Mouse (Mus musculus): ENCODE data around the gene Osbpl7.

Osbpl7 gene

GRCm38 (mm10) chr11:97082977-97083376, 32.5 kb downstream of the Osbpl7 start:
- no peak for DNase-seq (ENCODE audit: low spot score in 2 of 2)

- no peak for DNase-seq (ENCODE audit: low spot score in 2 of 2)
Observed at GRCm38 (mm10) chr11:97083401-97084140, 33.1 kb downstream of the Osbpl7 start.

DNA sequence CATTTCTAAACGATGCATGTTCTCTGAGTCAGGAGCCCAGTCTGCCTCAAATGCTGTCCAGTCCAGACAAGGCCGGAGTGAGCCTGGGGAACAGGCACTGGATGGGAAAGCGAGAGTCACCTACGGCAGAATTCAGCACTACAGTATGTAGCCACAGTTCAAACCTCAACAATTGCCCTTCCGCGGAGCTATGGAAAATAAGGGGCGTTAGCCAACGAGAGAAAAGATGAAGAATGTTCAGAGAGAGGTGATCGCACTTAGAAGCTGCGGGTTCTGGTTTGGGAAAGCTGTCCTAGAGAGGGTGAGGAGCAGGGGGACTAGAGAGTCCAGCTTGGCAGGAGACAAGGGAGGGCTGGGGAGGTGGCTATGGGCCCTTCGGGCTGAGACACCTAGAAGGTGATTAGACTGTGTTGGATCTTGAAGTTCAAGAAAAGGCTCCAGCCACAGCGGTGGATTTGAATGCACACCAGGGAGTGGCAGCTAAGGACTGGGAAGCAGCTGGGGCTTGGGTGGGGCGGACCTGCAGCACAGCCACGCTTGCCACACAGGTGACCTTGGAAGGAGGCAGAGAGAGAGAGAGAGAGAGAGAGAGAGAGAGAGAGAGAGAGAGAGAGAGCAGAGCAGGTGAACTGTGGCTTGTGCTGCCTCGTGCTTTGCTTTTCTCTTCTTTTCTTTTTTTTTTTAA, 34.5 kb downstream of the Osbpl7 start:
- no peak for DNase-seq (ENCODE audit: low spot score in 2 of 2)

- no peak for DNase-seq (ENCODE audit: low spot score in 2 of 2)
Observed at GRCm38 (mm10) chr11:97086365-97086764, 35.9 kb downstream of the Osbpl7 start.

GRCm38 (mm10) chr11:97094600-97094999, 44.2 kb downstream of the Osbpl7 start:
- DNase-seq (ENCODE audit: low spot score in 2 of 2): no peak

- no peak for DNase-seq (ENCODE audit: low spot score in 2 of 2)
Observed at GRCm38 (mm10) chr11:97098791-97099190, 48.4 kb downstream of the Osbpl7 start.

DNA sequence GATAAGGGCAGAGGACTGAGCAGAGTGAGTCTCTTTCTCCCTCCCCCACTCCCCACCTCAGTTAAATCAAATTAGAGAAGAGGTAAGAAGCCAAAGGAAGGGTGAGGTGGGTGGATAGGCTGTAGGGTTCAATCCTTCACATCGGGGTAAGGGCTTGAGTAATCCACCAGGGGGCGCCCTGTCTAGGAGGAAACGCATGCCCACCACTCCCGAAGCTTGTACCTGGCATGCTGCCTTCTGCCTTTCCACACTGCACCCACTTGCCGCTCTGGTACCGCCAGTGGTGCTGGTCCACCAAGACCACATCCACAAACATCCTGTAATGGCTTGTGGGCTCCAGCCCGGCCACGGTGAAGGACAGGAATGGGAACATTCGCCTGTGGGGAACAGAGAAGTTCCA, 51.3 kb downstream of the Osbpl7 start:
- DNase-seq (ENCODE audit: low spot score in 2 of 2): peak in 1 of 2 experiments; percentile 76

GRCm38 (mm10) chr11:97103163-97104090, 53.0 kb downstream of the Osbpl7 start:
- DNase-seq (ENCODE audit: low spot score in 2 of 2): no peak

- DNase-seq (ENCODE audit: low spot score in 2 of 2): no peak
Observed at GRCm38 (mm10) chr11:97104091-97104483, 53.7 kb downstream of the Osbpl7 start.

GRCm38 (mm10) chr11:97108976-97109375, 58.5 kb downstream of the Osbpl7 start:
- DNase-seq (ENCODE audit: low spot score in 2 of 2): no peak

DNA sequence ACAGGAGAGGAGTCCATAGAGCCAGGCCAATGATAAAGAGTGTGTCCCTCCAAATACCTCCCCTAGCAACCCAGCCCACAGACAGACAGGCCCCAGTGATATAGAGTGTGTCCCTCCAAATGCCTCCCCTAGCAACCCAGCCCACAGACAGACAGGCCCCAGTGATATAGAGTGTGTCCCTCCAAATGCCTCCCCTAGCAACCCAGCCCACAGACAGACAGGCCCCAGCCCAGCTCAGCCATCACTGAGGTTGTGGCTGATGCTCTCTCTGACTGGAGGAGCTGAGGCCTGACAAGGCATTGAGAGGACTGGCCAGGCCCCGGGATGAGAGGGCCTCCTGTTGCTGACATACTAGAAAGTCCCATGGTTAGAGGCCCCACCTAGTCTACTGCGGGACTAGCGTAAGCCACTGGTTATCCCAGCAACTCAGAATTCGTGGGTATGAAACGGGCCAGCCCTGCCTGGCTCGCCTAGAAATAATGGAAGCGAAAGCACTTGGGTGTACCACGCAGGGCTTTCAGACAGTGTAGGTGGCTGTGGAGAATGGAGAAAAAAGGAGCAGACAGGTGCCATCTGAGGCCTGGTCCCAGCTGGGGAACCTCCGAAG, 62.2 kb downstream of the Osbpl7 start:
- DNase-seq (ENCODE audit: low spot score in 2 of 2): no peak

GRCm38 (mm10) chr11:97114671-97115601, 64.5 kb downstream of the Osbpl7 start, which contains the start of gene Tbx21:
Gene Tbx21, minus strand, starts transcription at chr11:97115331.
- no peak for DNase-seq (ENCODE audit: low spot score in 2 of 2)

- DNase-seq (ENCODE audit: low spot score in 2 of 2): no peak
Observed at GRCm38 (mm10) chr11:97115797-97116196, 65.4 kb downstream of the Osbpl7 start.
